Mouse (Mus musculus): ENCODE measurements around the gene Asic1.

DNA sequence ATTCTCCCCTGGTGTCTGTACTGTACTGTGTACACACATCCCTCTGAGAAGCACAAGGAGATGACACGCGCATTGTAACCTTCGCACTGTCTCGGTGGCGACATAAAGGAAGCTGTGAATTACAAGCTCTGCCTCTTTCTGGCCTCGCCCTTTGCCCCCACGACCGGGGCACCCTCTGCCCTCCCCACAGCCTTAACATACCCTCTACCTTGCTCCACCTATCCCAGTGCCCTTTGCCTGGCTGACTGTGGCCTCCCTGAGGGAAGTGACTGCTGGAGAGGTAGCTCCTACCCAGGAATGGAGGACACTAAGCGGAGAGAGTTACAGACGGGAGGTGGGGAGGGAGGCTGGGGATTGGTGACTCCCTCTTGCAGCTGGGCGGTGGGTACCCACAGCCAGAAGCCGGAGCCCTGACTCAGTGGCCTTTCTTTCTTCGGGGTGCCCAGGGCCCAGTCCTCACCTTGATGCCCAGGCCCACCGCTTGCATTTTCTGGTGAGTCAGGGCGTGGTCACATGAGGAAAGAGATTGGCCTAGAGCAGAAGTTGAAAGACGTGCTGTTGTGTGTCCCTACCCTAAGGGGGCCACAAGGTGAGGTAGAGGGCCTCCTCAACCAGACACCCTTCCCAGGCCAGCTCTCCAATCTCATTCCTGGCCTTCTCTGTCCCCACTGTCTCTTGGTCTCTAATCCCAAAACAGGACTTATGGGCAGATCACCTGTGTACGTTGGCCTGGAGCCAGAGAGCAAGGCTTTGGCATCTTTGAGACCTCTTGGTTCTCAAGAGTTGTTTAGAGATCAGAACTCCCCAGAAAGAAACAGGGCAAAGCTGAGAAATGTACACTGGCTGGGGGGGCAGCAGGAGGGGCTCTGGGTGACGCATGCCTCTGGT is 30.3 kb downstream of the Asic1 start:
- TF ChIP-seq CTCF (IDR thresholded peaks at IDR 0.05; ENCODE audit: low read depth) (no peak), EP300 (optimal IDR thresholded peaks at IDR 0.05) (no peak)
